Mouse (Mus musculus) bone marrow macrophage, adult 2 months (primary cell): ENCODE measurements around the gene Fsd1.

Experiments used
- CTCF ChIP-seq: IDR thresholded peaks from 2 replicates; pipeline ENCODE4 v1.5.1; 2012; ENCODE audit warnings: low read depth, mild to moderate bottlenecking, low read length, moderate library complexity
- POLR2A ChIP-seq: IDR thresholded peaks from 2 replicates; pipeline ENCODE4 v1.6.1; 2012; ENCODE audit warnings: mild to moderate bottlenecking, low read depth, low read length, borderline replicate concordance

DNA sequence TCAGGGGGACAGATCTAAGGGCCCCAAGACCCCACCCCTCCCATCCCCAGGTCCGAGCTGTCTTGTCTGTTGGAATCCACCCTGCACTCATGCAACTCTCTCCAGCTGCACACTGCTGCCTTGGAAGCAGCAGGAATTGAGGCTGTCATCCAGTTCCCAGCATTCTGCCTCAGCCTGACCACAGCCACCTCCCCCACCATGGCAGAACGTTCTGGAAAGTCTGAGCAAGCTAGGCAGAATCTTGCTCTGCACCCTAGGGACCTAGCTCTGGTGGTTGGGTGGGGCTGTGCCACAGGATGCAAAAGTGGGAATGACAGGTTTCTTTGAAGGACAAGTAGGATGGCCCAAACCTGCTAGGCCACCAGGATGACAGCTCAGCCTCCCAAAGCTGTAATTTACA, 38.2 kb downstream of the Fsd1 start:
- no peak for TF ChIP-seq CTCF
- no peak for TF ChIP-seq POLR2A
